Mouse (Mus musculus): ENCODE results near the gene Ngef.
"Not testable (repeated sequence)": the region's sequence is repeated elsewhere in the genome, so short reads cannot be mapped to it uniquely, and the experiment has no call there.

Gene Ngef

GRCm38 (mm10) chr1:87471914-87472313 is 101.8 kb downstream of the Ngef start:
- peak in 1 of 2 experiments; percentile 7 for DNase-seq

GRCm38 (mm10) chr1:87469971-87470370 is 103.7 kb downstream of the Ngef start, which contains the start of gene Snorc:
TSS of gene Snorc (plus strand) at chr1:87470271.
- DNase-seq = not testable (repeated sequence)

GRCm38 (mm10) chr1:87468321-87468720 is 105.3 kb downstream of the Ngef start:
- DNase-seq = no peak

GRCm38 (mm10) chr1:87467469-87467868 is 106.2 kb downstream of the Ngef start:
- no peak for DNase-seq

- DNase-seq = not testable (repeated sequence)
Observed at GRCm38 (mm10) chr1:87459856-87460255, 113.8 kb downstream of the Ngef start.

GRCm38 (mm10) chr1:87458045-87458444 is 115.6 kb downstream of the Ngef start:
- DNase-seq = no peak

- no peak for DNase-seq
Observed at GRCm38 (mm10) chr1:87456425-87456824, 117.2 kb downstream of the Ngef start.

GRCm38 (mm10) chr1:87449432-87449831 is 124.2 kb downstream of the Ngef start:
- no peak for DNase-seq

GRCm38 (mm10) chr1:87447183-87448104 is 126.2 kb downstream of the Ngef start:
- peak; percentile 62 to 76 for DNase-seq

GRCm38 (mm10) chr1:87436583-87436982 is 137.1 kb downstream of the Ngef start:
- DNase-seq = no peak

- DNase-seq = no peak
Observed at GRCm38 (mm10) chr1:87435125-87435524, 138.5 kb downstream of the Ngef start.

Measured in kidney, postnatal 25 days (tissue).